Mouse (Mus musculus): ENCODE results near the gene Prkag1. TPM values are rescaled to one million over a fixed set of nuclear protein-coding genes. Genes with fewer than 3 reads are reported as not detected.

Prkag1 gene
- total RNA-seq (2014; rRNA removed): 46.5 and 48.3 TPM in 2 replicates
- polyA plus RNA-seq (2015; fragmentation: Nextera tagmentation; extraction: Ambion mirVana): 55.0 and 58.4 TPM in 2 replicates

DNA sequence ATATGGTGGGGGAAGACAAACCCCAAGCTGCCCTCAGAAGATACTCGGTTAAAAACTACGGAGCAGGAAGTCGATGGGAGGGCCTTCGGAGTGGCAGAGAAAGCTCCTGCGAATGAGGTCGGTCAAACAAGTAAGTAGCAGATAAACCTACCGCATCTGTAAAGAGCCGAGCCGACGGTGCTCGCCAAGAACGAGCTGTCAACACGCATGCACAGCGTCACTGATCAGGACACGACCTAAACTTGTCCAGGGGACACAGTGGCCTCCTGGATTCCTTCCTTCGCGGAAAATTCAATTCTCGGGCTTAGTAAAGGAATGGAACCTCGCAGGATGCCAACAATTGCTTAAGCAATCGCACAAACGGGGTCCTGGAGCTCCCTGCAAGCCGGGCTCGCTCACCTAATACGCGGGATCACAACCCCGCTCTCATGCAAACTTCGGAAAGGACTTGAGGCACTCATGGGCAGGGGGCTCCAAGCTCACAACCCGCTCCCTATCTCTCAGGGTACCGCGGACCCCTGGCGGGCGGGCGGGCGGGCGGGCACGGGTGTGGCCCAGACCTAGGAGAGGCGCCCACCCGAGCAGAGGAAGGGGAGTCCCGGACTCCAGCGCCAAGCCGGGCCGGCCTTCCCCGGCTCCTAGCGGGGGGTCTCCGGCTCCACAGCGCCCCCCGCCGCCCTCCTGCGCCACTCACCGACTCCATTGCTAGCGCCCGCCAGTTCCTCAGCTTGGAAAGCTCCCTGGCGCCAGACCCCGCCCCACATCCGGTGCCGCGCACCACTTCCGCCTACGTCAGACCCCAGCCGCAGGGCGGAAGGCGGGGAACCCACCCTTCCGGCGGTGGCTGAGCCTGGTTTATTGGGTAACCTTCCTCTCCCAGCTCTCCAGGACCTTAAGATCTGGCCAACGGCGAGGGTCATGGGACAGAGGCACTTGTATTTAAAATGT, at the start of gene Prkag1:
TSS of gene Prkag1 (minus strand) at position 786 of the 948 bp plus-strand sequence.
- TF ChIP-seq CTCF (IDR thresholded peaks at IDR 0.05; ENCODE audit: low read depth): peak; percentile 73

DNA sequence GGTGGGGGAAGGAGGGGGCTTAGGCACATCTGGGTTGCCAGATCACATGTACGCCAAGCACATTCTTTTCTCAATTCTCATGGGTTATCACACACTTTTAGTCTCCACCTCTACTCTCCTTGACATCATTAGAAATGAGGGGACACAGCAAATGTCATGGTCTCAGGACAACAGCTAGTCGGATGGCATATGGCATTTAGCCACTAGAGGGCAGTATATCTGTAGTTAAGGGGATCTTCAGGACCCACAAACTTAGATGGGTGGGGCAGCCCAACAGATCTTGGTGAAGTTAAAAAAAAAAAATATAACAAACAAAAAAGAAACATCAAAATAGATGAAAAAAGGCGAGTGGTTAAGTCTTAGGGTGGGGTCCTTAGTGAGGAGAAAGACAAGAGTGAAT, 46.0 kb upstream of the Prkag1 start:
- 17% methylated on average over 3 of the region's 3 CpGs for WGBS
- H3K9ac ChIP-seq: no peak overlapping the region
- H3K4me2 ChIP-seq (ENCODE audit: low read depth): no peak overlapping the region
- no peak for ATAC-seq
- H3K9me3 ChIP-seq (ENCODE audit: low read length): no peaks in the 10 kb centered on the region
- H3K27me3 ChIP-seq (ENCODE audit: insufficient read depth, low read length): no peaks in the 10 kb centered on the region
- no peak overlapping the region for H3K27ac ChIP-seq (ENCODE audit: low read depth, low read length)
- TF ChIP-seq CTCF (IDR thresholded peaks at IDR 0.05; ENCODE audit: low read depth): peak; percentile 88
- DNase-seq: peak; percentile 81
- H3K4me1 ChIP-seq (ENCODE audit: insufficient read depth): peaks cover 7% of the 10 kb centered on the region; the same call in 1 of the 2 replicates
- peaks cover 8% of the 10 kb centered on the region; the same call in 1 of the 2 replicates for H3K36me3 ChIP-seq (ENCODE audit: insufficient read depth)
- H3K4me3 ChIP-seq (ENCODE audit: low read depth, low read length): no peak overlapping the region

More for the DNA sequence above, at the start of gene Prkag1:
- ATAC-seq (peak; percentile 100), DNase-seq (peak; percentile 97)
- no peaks in the 10 kb centered on the region for H3K9me3 ChIP-seq (ENCODE audit: low read length)
- no peaks in the 10 kb centered on the region for H3K4me1 ChIP-seq (ENCODE audit: insufficient read depth)
- no peaks in the 10 kb centered on the region for H3K27me3 ChIP-seq (ENCODE audit: insufficient read depth, low read length)
- H3K27ac ChIP-seq (ENCODE audit: low read depth, low read length): peak within 1 kb of the TSS; percentile 73
- peak within 1 kb of the TSS; percentile 85 for H3K4me3 ChIP-seq (ENCODE audit: low read depth, low read length)
- peaks cover 28% of the 10 kb centered on the region for H3K36me3 ChIP-seq (ENCODE audit: insufficient read depth)
- WGBS: under 1% methylated on average over 66 of the region's 66 CpGs
- H3K9ac ChIP-seq: peak within 1 kb of the TSS; percentile 60
- peak within 1 kb of the TSS; percentile 66 for H3K4me2 ChIP-seq (ENCODE audit: low read depth)

DNA sequence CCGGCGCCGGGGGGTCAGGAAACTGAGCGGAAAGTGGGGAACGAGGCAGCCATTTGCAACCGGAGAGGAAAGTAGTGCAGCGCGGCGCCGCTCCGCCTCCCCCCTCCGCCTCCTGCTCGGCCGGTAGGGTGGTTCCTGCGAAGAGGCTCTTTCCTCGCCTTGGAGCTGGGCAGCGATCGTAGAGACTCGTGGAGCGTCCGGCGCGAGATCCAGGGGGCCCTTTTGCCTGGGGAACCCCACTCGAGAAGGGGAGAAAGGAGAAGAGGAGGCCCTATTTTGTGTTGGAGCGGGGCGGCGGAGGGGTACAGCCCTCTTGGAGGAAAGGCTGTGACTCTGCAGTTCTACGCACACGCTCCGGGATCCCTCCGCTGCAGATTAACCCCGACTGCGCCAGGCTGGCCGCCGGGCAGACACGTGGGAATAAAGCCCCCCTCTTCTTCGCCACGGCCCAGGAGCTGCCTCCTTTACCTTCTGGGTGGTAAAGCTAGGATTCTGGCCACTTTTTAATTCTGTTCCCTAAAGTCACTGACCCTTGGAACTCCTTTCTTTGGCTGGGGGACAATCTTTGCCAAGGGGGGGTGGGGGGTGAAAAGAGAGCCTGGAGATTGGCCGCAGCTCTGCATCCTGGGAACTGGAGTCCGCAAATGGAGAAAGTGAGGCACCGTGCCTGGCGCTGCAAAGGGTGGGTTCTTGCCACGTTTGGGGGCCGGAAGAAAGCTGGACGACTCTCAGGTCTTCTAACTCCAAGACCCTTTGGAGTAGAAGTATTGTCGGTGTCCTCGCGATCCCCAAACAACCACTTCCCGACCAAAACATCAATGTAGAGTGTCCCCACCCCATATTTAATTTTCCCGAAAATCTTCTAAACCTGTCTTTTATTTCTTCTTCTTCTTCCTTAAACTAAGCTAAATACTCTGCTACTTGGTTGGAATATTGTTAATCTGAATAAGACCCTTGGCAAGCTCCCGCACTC, 40.9 kb upstream of the Prkag1 start:
- H3K4me3 ChIP-seq (ENCODE audit: low read depth, low read length): peak overlapping the region; percentile 99
- H3K4me2 ChIP-seq (ENCODE audit: low read depth): peak overlapping the region; percentile 91
- ATAC-seq (peak; percentile 88), DNase-seq (peak; percentile 98)
- H3K27me3 ChIP-seq (ENCODE audit: insufficient read depth, low read length): no peaks in the 10 kb centered on the region
- no peaks in the 10 kb centered on the region for H3K9me3 ChIP-seq (ENCODE audit: low read length)
- peaks cover 5% of the 10 kb centered on the region; the same call in 1 of the 2 replicates for H3K36me3 ChIP-seq (ENCODE audit: insufficient read depth)
- peak; percentile 41 for TF ChIP-seq CTCF (IDR thresholded peaks at IDR 0.05; ENCODE audit: low read depth)
- H3K9ac ChIP-seq: peak overlapping the region; percentile 97
- peaks cover 26% of the 10 kb centered on the region for H3K4me1 ChIP-seq (ENCODE audit: insufficient read depth)
- peak overlapping the region; percentile 98 for H3K27ac ChIP-seq (ENCODE audit: low read depth, low read length)
- 1% methylated on average over 49 of the region's 51 CpGs for WGBS

DNA sequence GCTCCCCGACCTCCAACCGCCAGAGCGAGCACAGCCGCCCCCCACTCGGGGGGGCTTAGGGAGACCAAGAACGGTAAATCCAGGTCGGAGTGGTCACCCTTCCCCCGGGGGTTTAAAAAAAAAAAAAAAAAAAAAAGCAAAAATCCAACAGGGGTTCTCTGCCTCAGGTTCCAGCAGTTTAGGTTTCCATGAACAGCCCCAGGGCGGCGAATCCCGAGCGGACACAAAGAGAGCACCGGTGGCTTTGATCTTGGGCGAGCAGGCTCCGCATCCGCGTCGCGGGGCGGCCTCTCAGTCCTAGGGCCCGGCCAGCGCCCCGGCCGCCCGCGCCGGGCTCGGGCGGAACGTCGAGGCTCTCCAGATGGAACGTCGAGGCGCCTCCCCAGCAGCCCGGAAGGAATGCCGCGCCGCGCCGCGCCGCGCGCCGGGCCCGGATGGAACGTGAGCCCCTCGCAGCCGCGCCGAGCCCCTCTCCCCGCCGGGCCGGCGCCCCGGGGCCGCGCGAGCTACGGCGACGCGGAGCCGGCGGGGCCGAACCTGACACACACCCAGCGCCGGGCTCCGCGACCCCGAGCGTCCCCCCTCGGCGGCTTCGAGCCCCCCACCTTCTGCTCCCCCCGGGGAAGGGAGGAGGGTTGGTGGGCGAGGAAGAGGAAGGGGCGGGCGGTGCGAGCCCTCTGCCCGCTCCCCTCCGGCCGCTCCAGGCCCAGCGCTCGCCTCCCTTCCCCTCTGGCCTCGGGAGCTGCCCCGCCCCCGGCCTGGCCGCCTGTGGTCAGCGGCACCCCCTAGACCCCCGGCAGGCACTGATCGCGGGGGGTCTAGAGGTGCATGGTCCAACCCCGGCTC, 40.0 kb upstream of the Prkag1 start, which contains the start of gene Kmt2d:
TSS of gene Kmt2d (minus strand) at position 135 of the 846 bp plus-strand sequence.
- peaks cover 26% of the 10 kb centered on the region for H3K4me1 ChIP-seq (ENCODE audit: insufficient read depth)
- H3K9ac ChIP-seq: peak within 1 kb of the TSS; percentile 97
- no peaks in the 10 kb centered on the region for H3K9me3 ChIP-seq (ENCODE audit: low read length)
- H3K4me3 ChIP-seq (ENCODE audit: low read depth, low read length): peak within 1 kb of the TSS; percentile 99
- H3K27ac ChIP-seq (ENCODE audit: low read depth, low read length): peak within 1 kb of the TSS; percentile 98
- under 1% methylated on average over 57 of the region's 94 CpGs for WGBS
- peaks cover 2% of the 10 kb centered on the region for H3K36me3 ChIP-seq (ENCODE audit: insufficient read depth)
- H3K4me2 ChIP-seq (ENCODE audit: low read depth): peak within 1 kb of the TSS; percentile 91
- ATAC-seq: peak; percentile 36
- no peak for TF ChIP-seq CTCF (IDR thresholded peaks at IDR 0.05; ENCODE audit: low read depth)
- H3K27me3 ChIP-seq (ENCODE audit: insufficient read depth, low read length): no peaks in the 10 kb centered on the region
- DNase-seq: peak; percentile 49

GRCm38 (mm10) chr15:98870179-98871069, 39.1 kb upstream of the Prkag1 start:
- TF ChIP-seq CTCF (IDR thresholded peaks at IDR 0.05; ENCODE audit: low read depth): no peak
- Histone ChIP-seq H3K36me3 (ENCODE audit: insufficient read depth) (peaks cover 10% of the 10 kb centered on the region), H3K4me3 (ENCODE audit: low read depth, low read length) (peak overlapping the region; percentile 99), H3K27ac (ENCODE audit: low read depth, low read length) (peak overlapping the region; percentile 98), H3K9ac (peak overlapping the region; percentile 97), H3K9me3 (ENCODE audit: low read length) (no peaks in the 10 kb centered on the region), H3K4me1 (ENCODE audit: insufficient read depth) (peaks cover 26% of the 10 kb centered on the region), H3K4me2 (ENCODE audit: low read depth) (peak overlapping the region; percentile 91), H3K27me3 (ENCODE audit: insufficient read depth, low read length) (no peaks in the 10 kb centered on the region)
- ATAC-seq: no peak
- WGBS: under 1% methylated on average over 16 of the region's 16 CpGs
- peak; percentile 17 for DNase-seq

All from forebrain, postnatal 0 days (tissue).